Mouse (Mus musculus) megakaryocyte, adult 5-6 weeks (primary cell): ENCODE results near the gene Usf1. TPM values are rescaled to one million over a fixed set of nuclear protein-coding genes. Genes with fewer than 3 reads are reported as not detected.

Experiments used
- ATAC-seq: 2 replicates; pipeline ENCODE4 v1.8.0; 2016; ENCODE audit warnings: mild to moderate bottlenecking, inconsistent platforms; ENCODE audit not compliant: poor library complexity, severe bottlenecking
- total RNA-seq, 2 experiments: library from RNA; stranded (forward) in 1 of 2; stranded (reverse) in 1 of 2; fragments of 153-499, 151-499 nt in 1 of 2; fragments of 221-1000, 200-1000 nt in 1 of 2; gene quantifications; 2 replicates each; pipeline versions ENCODE4 v1.2.3 to v1.2.4; 2015 to 2017

The Usf1 gene
- total RNA-seq (2015) (23.0 and 27.0 TPM in 2 replicates), total RNA-seq (2017) (76.7 and 80.1 TPM in 2 replicates)

GRCm38 (mm10) chr1:171410947-171411484 lies at the start of gene Usf1:
Gene Usf1, plus strand, starts transcription at chr1:171411313.
- peak; percentile 88 for ATAC-seq

- peak; percentile 65 for ATAC-seq
Measured at GRCm38 (mm10) chr1:171365934-171366333, 45.2 kb upstream of the Usf1 start.

DNA sequence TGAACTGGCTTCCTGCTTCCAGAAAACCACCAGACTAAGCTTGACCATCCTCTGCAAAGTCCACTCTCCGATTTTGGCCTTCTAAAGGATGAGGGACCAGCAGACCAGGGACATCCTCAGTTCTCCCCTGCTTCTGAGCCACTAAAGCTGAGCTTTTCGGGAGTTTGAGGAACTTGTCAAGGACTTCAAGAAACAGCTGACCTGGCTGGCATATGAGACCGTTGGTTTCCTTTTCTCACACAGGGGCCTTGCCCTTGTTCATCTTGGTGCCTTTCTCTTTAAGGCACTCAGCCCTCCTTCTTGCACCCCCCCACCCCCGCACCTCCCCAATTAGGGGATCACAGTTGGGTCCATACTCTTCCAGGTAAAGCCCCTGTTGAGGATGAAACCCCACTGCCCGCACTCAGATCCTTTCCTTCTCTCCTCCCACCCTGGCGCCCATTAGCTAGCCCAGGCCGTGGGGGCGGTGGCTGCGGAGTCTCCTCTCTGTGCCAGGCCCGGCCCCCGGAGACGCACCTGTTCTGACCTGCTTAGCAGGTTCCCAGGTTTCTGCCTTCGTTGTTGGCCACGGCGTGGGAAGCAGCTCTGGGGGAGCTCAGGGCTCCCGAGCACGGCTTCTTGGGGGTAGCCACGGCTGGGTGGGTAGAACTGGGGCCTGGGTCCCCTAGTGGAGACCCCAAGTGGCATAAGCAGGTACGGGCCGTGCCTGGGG lies 41.1 kb upstream of the Usf1 start, which contains the start of gene Nectin4:
TSS of gene Nectin4 (plus strand) at position 255 of the 712 bp plus-strand sequence.
- ATAC-seq, result peak; percentile 64

GRCm38 (mm10) chr1:171372880-171373279 lies 38.2 kb upstream of the Usf1 start:
- no peak for ATAC-seq

DNA sequence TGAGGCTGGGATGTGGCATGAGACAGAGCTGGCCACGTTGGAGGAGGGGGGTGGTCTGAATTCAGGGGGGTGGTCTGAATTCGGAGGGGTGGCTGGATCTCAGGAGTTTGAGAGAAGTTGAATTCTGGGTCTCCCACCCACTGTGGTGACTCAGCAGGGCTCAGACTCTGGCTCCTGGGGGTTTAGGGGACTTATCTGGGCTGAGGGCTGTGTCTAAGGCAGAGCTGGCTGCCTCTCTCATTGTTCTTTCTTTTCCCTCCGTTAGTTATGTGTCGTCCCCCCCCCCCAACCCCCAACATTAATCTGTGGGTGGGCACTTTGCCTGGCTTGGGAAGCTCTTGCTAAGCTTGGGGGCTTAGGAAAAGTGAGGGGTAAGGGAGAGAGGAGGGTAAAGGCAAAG lies 37.2 kb upstream of the Usf1 start:
- no peak for ATAC-seq

DNA sequence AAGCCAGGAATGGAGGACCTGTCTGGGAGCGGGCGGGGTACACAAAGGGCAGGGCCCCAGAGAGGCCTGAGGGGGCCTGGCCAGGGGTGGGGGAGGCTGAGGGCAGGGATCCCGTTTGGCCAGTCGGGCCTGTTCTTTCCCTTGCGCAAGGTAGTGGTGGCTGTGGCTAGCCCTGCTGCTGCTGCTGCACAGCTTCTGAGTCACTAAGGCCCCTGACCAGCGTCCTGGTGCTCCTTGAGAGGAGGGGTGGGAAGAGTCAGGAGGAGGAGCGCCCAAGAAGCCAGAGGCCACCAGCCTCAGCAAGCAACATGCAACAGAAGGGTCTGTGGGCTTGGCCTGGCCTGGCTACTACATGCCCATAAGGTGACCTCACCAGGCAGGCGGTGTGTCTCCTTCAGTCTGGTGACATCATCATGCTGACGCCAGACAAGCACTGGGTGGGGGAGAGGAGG lies 35.4 kb upstream of the Usf1 start:
- ATAC-seq, result peak; percentile 73

GRCm38 (mm10) chr1:171378298-171378697 lies 32.8 kb upstream of the Usf1 start:
- no peak for ATAC-seq

DNA sequence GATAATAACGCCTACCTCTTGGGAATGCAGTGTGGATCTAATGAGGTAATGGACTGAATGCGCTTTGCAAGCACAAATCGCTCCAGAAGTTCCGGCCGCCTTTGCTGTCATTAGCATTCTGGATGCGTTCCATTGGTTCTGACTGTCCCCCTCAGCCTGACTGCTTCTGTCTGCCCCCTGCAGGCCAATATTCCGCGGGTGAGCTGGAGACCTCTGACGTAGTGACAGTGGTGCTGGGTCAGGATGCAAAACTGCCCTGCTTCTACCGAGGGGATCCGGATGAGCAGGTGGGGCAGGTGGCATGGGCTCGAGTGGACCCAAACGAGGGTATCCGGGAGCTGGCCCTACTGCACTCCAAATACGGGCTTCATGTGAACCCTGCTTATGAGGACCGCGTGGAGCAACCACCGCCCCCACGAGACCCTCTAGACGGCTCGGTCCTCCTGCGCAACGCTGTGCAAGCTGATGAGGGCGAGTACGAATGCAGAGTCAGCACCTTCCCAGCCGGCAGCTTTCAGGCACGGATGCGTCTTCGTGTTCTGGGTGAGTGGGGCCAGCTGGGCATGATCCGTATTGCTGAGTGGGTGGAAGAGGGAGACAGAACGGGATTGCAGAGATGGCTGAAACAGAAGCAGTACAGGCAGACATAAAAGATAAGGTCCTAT lies 31.0 kb upstream of the Usf1 start:
- peak; percentile 89 for ATAC-seq

- ATAC-seq, result no peak
Measured at GRCm38 (mm10) chr1:171382096-171382620, 29.0 kb upstream of the Usf1 start.

- ATAC-seq, result no peak
Measured at GRCm38 (mm10) chr1:171384361-171384760, 26.8 kb upstream of the Usf1 start.

DNA sequence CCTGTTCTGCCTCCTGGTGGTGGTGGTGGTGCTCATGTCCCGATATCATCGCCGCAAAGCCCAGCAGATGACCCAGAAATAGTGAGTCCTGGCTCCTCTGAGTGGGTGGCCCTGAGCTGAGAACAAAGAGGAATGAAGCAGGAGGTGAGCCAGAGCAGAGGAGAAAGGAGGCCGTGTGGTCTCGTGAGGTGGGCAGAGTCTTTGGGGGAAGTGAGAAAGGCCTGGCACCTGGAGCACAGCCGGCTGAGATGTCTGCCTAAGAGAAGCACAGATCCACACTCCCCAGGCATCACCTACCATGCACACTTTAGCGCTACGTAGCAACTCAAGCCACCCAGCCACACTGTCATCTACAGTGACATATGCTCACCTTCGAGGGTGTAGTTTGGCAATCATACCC lies 25.9 kb upstream of the Usf1 start:
- ATAC-seq, result no peak

- no peak for ATAC-seq
Measured at GRCm38 (mm10) chr1:171387099-171387498, 24.0 kb upstream of the Usf1 start.

DNA sequence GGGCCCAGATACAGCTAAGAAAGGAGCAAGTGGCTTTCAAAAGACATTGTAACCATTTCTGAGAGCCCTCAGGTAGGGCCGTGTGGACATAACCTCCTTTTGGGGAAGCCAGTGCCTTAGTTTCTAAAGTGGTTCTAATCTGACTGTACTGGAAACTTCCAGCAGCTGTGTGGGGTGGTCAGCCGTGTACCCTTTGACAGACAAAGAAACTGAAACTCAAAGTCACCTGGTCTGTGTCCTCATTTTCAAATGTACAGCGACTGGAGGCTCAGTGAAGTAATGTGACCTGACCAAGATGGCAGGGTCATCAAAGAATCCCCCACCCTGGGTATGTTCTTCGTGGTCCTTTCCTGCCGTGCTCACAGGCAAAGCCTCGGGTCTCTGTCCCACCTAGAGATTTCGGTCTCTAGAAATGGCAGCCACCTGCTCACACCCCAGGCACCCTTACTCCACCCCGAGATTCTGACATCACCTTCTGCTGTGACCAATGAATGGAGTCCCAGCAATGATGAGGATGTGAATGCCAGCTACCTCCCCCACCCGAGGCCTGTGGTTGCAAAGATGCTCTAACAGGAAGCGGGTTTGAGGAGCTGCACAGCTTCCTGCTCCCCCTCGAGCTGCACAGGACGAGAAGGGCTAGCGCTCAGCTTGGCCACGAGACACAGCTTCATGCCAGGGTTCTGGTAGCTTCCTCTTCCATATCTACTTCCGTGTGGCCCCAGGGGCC lies 22.6 kb upstream of the Usf1 start, which contains the start of gene Arhgap30:
TSS of gene Arhgap30 (plus strand) at position 579 of the 727 bp plus-strand sequence.
- ATAC-seq, result peak; percentile 81

DNA sequence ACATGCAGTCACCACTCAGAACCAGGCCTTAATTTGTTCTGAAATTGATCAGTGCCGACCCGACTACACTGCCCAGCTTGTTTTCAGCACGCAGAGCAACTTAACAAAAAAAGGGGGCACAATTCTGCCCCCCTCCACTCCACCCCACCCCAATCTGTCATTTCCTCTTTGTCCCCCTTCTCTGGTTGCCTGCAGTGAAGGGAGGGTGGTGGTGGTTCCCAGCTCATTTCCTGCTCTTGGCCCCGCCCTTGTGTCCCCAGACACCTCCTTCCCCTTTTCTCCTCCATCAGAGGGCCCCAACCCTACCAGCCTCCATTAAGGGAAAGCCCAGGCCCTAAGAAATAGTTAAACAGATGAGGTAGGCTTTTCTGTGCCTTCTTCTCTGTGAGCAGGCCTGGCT lies 21.0 kb upstream of the Usf1 start:
- peak; percentile 70 for ATAC-seq

DNA sequence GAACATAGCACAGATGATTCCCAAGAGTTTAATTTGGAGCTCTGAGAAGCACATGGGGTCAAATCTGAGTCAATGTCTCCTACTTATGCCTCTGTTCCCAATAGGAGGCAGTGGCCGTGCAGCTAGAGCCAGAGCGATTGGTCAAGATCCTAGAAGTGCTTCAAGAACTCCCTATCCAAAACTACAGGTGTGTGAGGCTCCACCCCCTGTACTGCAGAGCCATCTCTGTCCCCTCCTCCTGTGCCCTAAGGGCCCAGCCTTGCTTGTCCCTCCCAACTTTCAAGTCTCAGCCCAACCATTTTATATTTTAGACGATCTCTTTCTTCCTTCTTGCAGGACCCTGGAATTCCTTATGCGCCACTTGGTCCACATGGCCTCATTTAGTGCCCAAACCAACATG lies 9.3 kb upstream of the Usf1 start:
- no peak for ATAC-seq

- ATAC-seq, result no peak
Measured at GRCm38 (mm10) chr1:171402991-171403390, 8.1 kb upstream of the Usf1 start.

DNA sequence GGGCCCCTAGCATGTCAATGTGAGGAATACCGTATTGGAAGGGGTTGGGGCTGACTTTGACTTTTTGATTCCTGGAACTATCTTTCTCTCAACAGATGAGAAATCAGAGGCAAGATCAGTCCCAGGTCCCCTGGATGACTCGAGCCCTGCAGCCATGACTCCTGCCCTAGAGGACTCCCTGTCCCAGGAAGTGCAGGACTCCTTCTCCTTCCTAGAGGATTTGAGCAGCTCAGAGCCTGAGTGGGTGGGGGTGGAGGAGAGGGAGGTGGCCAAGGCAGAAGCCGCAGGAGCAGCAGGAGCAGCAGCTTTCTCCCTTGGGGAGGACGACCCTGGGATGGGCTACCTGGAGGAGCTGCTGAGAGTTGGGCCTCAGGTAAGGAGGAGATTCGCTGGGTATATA lies 3.9 kb upstream of the Usf1 start:
- no peak for ATAC-seq

- no peak for ATAC-seq
Measured at GRCm38 (mm10) chr1:171410231-171410630, 882 bp upstream of the Usf1 start.

DNA sequence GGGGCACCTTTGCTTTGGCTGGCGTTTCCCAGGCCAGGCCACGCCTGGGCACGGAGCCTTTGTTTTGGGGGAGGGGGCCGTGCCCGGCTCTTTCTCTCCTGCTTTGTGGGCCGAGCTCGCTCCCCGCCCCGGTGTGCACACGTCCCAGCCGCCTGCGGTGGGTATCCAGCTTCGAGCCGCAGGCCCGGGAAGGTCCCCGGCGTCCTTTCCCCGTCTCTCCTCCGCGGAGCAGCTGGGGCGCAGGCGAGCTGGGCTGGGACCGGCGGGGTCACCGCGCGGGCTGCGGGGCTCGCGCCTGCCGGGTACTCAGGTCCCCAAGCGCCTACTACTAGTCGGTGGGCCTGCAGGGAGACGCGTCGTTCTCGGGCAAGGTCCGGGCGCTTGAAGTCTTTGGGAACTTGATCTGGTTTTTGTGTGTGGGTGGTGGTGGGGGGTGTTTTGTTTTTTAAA lies 404 bp downstream of the Usf1 start:
- ATAC-seq, result peak; percentile 1; the same call in 1 of the 2 replicates

DNA sequence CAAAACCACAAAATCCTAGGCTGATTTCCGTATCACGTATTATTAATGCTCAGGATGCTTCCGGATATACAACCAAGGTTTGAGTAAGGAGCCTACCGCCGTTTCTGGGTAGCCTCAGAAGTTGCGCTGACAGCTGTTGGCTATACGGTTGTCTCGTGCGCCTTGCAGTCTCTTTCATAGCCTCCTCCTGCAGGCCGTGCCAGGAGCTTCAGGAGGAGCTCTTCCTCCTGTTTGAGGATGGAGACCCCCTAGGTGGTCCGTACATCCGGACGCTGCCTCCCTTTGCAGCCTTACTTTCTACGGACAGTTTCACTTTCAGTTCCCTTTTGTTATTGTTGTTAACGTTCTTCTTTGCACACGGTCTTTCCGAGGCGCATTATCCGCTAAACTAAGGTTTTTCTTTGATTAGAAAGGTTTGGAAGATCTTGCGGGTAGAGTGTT lies 908 bp downstream of the Usf1 start:
- ATAC-seq, result peak; percentile 46

DNA sequence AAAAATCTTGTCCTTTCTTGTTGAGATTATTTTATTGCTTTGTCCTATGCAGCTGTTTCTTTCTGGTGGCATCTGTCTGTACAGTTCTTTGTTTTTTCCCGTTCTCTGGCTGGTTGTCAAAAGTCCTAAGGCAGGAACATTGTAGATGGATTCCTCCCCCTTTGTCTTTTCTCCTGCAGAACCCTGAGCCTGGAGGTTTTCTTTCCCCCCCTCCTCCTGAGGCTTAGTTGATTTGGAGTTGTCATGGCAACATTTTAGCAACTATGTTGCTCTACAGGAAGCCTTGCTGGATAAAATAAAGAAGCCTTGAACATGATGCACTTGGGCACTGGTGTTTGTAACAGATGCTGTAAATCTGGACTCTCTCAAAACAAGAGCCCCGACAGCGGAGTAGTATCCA lies 1.3 kb downstream of the Usf1 start:
- no peak for ATAC-seq
